Mouse (Mus musculus) limb, embryonic 14.5 days (tissue): Measurements from ENCODE around the gene Gen1. TPM values are rescaled to one million over a fixed set of nuclear protein-coding genes. Genes with fewer than 3 reads are reported as not detected.

Experiments
- ATAC-seq: fragments of 200-750 bp; cut with Nextera tagmentation; 2 replicates; pipeline ENCODE4 v1.8.0; 2017; ENCODE audit warnings: low read depth, moderate number of reproducible peaks, moderate TSS enrichment; ENCODE audit not compliant: low FRiP score
- DNase-seq: peaks from one replicate; pipeline ENCODE4 v3.0.0-alpha.2; 2015; ENCODE audit warnings: low spot score
- H3K27ac ChIP-seq: fragments of 300-500 bp; sonication (generic); replicated peaks from 2 replicates; pipeline ENCODE4 v1.5.1; 2014; ENCODE audit warnings: low read depth, mild to moderate bottlenecking, low read length, moderate library complexity, mixed read lengths
- H3K27me3 ChIP-seq: fragments of 300-500 bp; sonication (generic); 2 replicates; pipeline ENCODE4 v1.6.1; 2014; ENCODE audit warnings: low read length, mixed read lengths; ENCODE audit not compliant: control insufficient read depth, insufficient read depth
- H3K36me3 ChIP-seq: fragments of 300-500 bp; sonication (generic); 2 replicates; pipeline ENCODE4 v1.6.1; 2014; ENCODE audit warnings: mild to moderate bottlenecking, low read length, moderate library complexity, mixed read lengths; ENCODE audit not compliant: control insufficient read depth, insufficient read depth
- H3K4me1 ChIP-seq: fragments of 300-500 bp; sonication (generic); 2 replicates; pipeline ENCODE4 v1.6.1; 2014; ENCODE audit warnings: antibody characterized with exemption, low read length, mixed read lengths; ENCODE audit not compliant: control insufficient read depth, insufficient read depth
- H3K4me2 ChIP-seq: fragments of 300-500 bp; sonication (generic); replicated peaks from 2 replicates; pipeline ENCODE4 v1.6.1; 2014; ENCODE audit warnings: low read depth, mild to moderate bottlenecking, low read length, moderate library complexity; ENCODE audit not compliant: severe bottlenecking
- H3K4me3 ChIP-seq: fragments of 300-500 bp; sonication (generic); replicated peaks from 2 replicates; pipeline ENCODE4 v1.5.1; 2014; ENCODE audit warnings: low read length
- H3K9ac ChIP-seq: fragments of 300-500 bp; sonication (generic); 2 replicates; pipeline ENCODE4 v1.6.1; 2014; ENCODE audit warnings: mild to moderate bottlenecking, low read depth, low read length, moderate library complexity; ENCODE audit not compliant: severe bottlenecking
- H3K9me3 ChIP-seq: fragments of 300-500 bp; sonication (generic); 2 replicates; pipeline ENCODE4 v1.6.1; 2016; ENCODE audit warnings: low read length; ENCODE audit not compliant: control insufficient read depth
- POLR2A ChIP-seq: fragments of 200-500 bp; IDR thresholded peaks from 2 replicates; pipeline ENCODE4 v1.8.0; 2012; ENCODE audit warnings: inconsistent platforms, mild to moderate bottlenecking, moderate library complexity, borderline replicate concordance; ENCODE audit not compliant: insufficient read depth, insufficient read length; ENCODE audit errors: extremely low read depth
- WGBS: fragments of 180-500 bp; shearing (Covaris S2); extraction: QIAGEN DNeasy Blood & Tissue Kit; methylation state at CpG from one replicate; pipeline ENCODE4 v1.1.7; 2014; 5-methylcytosine and 5-hydroxymethylcytosine counted together
- polyA plus RNA-seq, 2 experiments: library from polyadenylated mRNA; depleted of rRNA in 1 of 2; stranded (reverse) in 1 of 2; unstranded in 1 of 2; fragments of >200 nt; fragmentation: Nextera tagmentation in 1 of 2; extraction: Ambion mirVana in 1 of 2; gene quantifications; 2 replicates each; pipeline versions ENCODE4 v1.2.1 to v1.2.3; 2012 to 2014

Gene Gen1
- polyA plus RNA-seq, 2 experiments: 5.9 to 7.0 TPM

DNA sequence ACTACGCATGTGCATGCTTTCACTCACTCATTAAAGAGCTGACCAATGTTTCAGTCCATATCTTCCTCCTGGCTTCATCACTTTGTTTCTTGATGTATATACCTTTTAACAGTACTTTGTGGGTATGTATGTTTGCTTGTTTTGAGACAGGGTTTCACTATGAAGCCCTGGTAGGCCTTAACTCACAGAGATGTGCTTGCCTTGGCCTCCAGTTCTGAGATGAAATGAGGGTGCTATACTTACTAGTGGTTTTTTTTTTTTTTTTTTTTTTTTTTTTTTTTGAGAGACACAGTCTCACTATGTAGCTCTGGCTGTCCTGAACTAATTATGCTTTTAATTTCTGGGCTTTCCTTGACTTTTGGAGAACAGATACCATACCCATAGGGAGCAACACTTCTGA is 18.1 kb downstream of the Gen1 start:
- H3K36me3 ChIP-seq: peaks cover 17% of the 10 kb centered on the region
- no peak for ATAC-seq

DNA sequence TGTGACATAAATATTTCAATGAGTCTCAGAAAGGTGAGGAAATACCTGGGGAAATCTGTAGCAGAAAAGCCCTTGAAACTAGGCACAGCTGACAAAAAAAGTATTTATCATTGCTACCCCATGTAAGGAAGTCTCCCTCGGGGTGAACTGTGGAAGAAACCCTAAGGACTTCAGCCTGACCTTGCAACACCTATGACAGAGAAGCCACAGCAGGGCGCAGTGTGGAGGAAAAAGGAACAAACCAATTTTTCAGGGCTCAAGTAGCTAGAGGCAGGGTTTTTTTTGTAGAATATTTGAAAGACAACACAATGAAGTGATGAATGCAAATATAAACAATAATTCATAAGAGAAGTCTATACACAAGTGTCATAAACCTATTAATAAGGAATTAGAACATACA is 29.6 kb downstream of the Gen1 start:
- Histone ChIP-seq H3K36me3 (no peaks in the 10 kb centered on the region), H3K27ac (no peak overlapping the region), H3K4me3 (no peak overlapping the region), H3K4me1 (no peaks in the 10 kb centered on the region), H3K27me3 (no peaks in the 10 kb centered on the region), H3K4me2 (no peak overlapping the region), H3K9ac (no peak overlapping the region), H3K9me3 (no peaks in the 10 kb centered on the region)
- TF ChIP-seq POLR2A: no peak
- DNase-seq (no peak), ATAC-seq (no peak)
- WGBS: 79% methylated on average over 2 of the region's 2 CpGs

More for the DNA sequence above, 18.1 kb downstream of the Gen1 start:
- Histone ChIP-seq H3K4me1 (no peaks in the 10 kb centered on the region), H3K27ac (no peak overlapping the region), H3K9me3 (no peaks in the 10 kb centered on the region), H3K4me2 (no peak overlapping the region), H3K4me3 (no peak overlapping the region), H3K9ac (no peak overlapping the region), H3K27me3 (no peaks in the 10 kb centered on the region)
- DNase-seq: no peak
- 100% methylated on average over 1 of the region's 1 CpGs for WGBS
- TF ChIP-seq POLR2A: no peak

DNA sequence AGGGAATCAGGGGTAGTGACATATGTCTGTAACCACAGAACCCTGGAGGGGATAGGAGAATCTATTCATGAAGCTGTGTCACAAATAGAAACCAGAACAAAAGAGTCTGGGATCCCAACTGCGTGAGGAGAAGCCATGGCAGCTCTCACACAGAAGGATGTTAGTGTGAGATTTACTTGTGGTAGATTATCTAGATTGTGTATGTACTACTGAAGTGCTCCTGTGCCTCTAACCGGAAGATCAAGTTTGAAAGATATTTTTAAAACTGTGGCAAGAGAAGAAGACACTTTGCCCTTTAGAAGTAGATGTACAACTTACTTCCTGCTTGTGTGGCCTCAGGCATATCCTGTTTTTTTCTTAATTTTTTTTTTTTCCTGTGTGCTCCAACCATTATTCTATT is 35.3 kb downstream of the Gen1 start:
- H3K4me3 ChIP-seq: no peak overlapping the region
- no peak overlapping the region for H3K27ac ChIP-seq
- WGBS: 74% methylated on average over 2 of the region's 2 CpGs
- no peak overlapping the region for H3K9ac ChIP-seq
- DNase-seq: no peak
- no peaks in the 10 kb centered on the region for H3K36me3 ChIP-seq
- H3K9me3 ChIP-seq: no peaks in the 10 kb centered on the region
- no peaks in the 10 kb centered on the region for H3K4me1 ChIP-seq
- no peak for TF ChIP-seq POLR2A
- ATAC-seq: no peak
- H3K4me2 ChIP-seq: no peak overlapping the region
- H3K27me3 ChIP-seq: no peaks in the 10 kb centered on the region

DNA sequence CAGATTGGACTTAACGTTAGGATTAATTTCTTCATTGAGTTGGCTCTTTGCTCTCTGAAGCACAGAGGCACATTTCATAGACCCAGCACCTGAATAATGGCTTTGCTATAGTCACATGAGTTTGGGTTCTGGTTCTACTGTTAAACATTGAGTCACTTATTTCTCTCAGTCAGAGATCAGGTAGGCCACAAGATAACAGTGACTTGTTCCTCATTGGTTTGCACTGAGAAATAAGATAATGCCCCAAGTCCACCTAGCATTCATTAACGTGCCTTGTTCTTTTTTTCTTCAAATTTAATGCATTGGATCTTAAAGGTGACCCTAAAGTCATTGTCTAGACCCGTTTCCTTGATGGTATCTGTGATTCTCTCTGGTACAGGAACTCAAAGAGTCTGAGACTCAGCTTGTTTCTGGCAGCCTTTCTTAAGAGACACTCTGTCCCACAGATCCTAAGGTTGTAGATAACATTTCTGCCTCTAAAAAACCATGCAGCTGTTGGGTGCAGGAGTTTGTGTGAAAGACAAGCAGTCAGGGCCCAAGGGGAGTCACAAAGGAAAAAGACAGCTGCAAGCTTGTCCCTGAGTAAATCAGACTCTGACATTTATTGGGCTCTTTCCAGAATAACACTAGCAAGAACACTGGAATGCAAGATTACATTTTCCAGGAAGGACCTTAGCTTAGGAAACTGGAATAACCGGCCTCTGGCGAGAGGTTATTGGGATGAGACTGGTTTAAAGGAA is 38.9 kb downstream of the Gen1 start:
- DNase-seq (peak; percentile 63), ATAC-seq (peak; percentile 79)
- Histone ChIP-seq H3K36me3 (no peaks in the 10 kb centered on the region), H3K4me2 (no peak overlapping the region), H3K4me1 (no peaks in the 10 kb centered on the region), H3K9ac (no peak overlapping the region), H3K27me3 (no peaks in the 10 kb centered on the region), H3K4me3 (no peak overlapping the region), H3K9me3 (no peaks in the 10 kb centered on the region), H3K27ac (no peak overlapping the region)
- WGBS: 44% methylated on average over 5 of the region's 5 CpGs
- TF ChIP-seq POLR2A: no peak

DNA sequence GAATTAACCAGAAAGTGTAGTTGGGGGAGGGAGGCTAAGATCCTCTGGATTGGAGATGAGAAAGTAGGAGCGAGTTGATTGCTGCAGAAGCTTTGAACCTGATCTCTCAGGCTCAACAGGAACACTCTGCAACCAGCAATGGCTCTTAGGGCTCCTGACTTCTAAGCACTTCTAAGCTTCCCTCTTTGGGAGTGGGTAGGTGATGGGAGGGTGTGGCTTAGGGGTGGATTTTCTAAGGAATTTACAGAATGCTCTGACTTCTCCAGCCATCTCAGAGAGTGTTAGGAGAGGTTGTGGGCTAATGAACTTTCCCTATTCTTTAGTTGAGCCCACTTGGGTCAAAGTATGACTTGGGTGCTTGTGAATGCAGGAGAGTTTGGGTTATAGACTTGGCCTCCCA is 39.5 kb downstream of the Gen1 start:
- Histone ChIP-seq H3K9me3 (no peaks in the 10 kb centered on the region), H3K4me3 (no peak overlapping the region), H3K27ac (no peak overlapping the region), H3K27me3 (no peaks in the 10 kb centered on the region), H3K4me2 (no peak overlapping the region), H3K9ac (no peak overlapping the region), H3K4me1 (no peaks in the 10 kb centered on the region), H3K36me3 (no peaks in the 10 kb centered on the region)
- TF ChIP-seq POLR2A: no peak
- no peak for DNase-seq
- no peak for ATAC-seq
- 31% methylated on average over 1 of the region's 1 CpGs for WGBS
